Mouse (Mus musculus) forebrain, embryonic 15.5 days (tissue): ENCODE measurements around the gene Ahnak. TPM values are rescaled to one million over a fixed set of nuclear protein-coding genes. Genes with fewer than 3 reads are reported as not detected.
"Not testable (repeated sequence)": the region's sequence is repeated elsewhere in the genome, so short reads cannot be mapped to it uniquely, and the experiment has no call there.

ENCODE experiments used
- ATAC-seq: fragments of 200-750 bp; cut with Nextera tagmentation; replicated peaks from 2 replicates; pipeline ENCODE4 v1.8.0; 2017; ENCODE audit warnings: mild to moderate bottlenecking, moderate TSS enrichment, moderate library complexity
- H3K27ac ChIP-seq: fragments of 300-500 bp; sonication (generic); replicated peaks from 2 replicates; pipeline ENCODE4 v1.5.1; 2015; ENCODE audit warnings: mild to moderate bottlenecking, inconsistent platforms
- H3K27me3 ChIP-seq: fragments of 300-500 bp; sonication (generic); 2 replicates; pipeline ENCODE4 v1.6.1; 2015; ENCODE audit warnings: inconsistent platforms
- H3K36me3 ChIP-seq: fragments of 300-500 bp; sonication (generic); 2 replicates; pipeline ENCODE4 v1.6.1; 2015; ENCODE audit warnings: mild to moderate bottlenecking, inconsistent platforms
- H3K4me1 ChIP-seq: fragments of 300-500 bp; sonication (generic); 2 replicates; pipeline ENCODE4 v1.6.1; 2015; ENCODE audit warnings: inconsistent platforms
- H3K4me2 ChIP-seq: fragments of 300-500 bp; sonication (generic); replicated peaks from 2 replicates; pipeline ENCODE4 v1.6.1; 2015; ENCODE audit warnings: mild to moderate bottlenecking, inconsistent platforms
- H3K4me3 ChIP-seq: fragments of 300-500 bp; sonication (generic); 2 replicates; pipeline ENCODE4 v1.5.1; 2015; ENCODE audit warnings: mild to moderate bottlenecking, inconsistent platforms
- H3K9ac ChIP-seq: fragments of 300-500 bp; sonication (generic); replicated peaks from 2 replicates; pipeline ENCODE4 v1.6.1; 2015; ENCODE audit warnings: mild to moderate bottlenecking, inconsistent platforms
- H3K9me3 ChIP-seq: fragments of 300-500 bp; sonication (generic); 2 replicates; pipeline ENCODE4 v1.6.1; 2016; ENCODE audit warnings: inconsistent platforms
- WGBS: fragments of 180-500 bp; shearing (Covaris S2); methylation state at CpG from one replicate; pipeline ENCODE4 v1.1.7; 2015; ENCODE audit warnings: mixed read lengths; 5-methylcytosine and 5-hydroxymethylcytosine counted together
- polyA plus RNA-seq: library from polyadenylated mRNA; unstranded; fragments of >200 nt; fragmentation: Nextera tagmentation; extraction: Ambion mirVana; gene quantifications from 2 replicates; pipeline ENCODE4 v1.2.1, GENCODE M21; 2015

Ahnak gene
- polyA plus RNA-seq, 1 experiment from 2014 or later: 3.7 TPM

GRCm38 (mm10) chr19:9117275-9117674, 128.2 kb downstream of the Ahnak start:
- H3K4me3 ChIP-seq: no peak overlapping the region
- H3K9me3 ChIP-seq: no peaks in the 10 kb centered on the region
- no peak overlapping the region for H3K9ac ChIP-seq
- peaks cover 22% of the 10 kb centered on the region; the same call in 1 of the 2 replicates for H3K36me3 ChIP-seq
- no peak overlapping the region for H3K4me2 ChIP-seq
- H3K27me3 ChIP-seq: no peaks in the 10 kb centered on the region
- peak overlapping the region; percentile 9; the same call in 1 of the 2 replicates for H3K27ac ChIP-seq
- peaks cover 7% of the 10 kb centered on the region; the same call in 1 of the 2 replicates for H3K4me1 ChIP-seq
- peak; percentile 89 for ATAC-seq
- 26% methylated on average over 5 of the region's 5 CpGs for WGBS

GRCm38 (mm10) chr19:9119655-9120425, 130.8 kb downstream of the Ahnak start:
- Histone ChIP-seq H3K36me3 (peaks cover 8% of the 10 kb centered on the region; the same call in 1 of the 2 replicates), H3K4me1 (peaks cover 7% of the 10 kb centered on the region; the same call in 1 of the 2 replicates), H3K27me3 (no peaks in the 10 kb centered on the region), H3K27ac (no peak overlapping the region), H3K9me3 (no peaks in the 10 kb centered on the region), H3K9ac (no peak overlapping the region), H3K4me3 (no peak overlapping the region), H3K4me2 (no peak overlapping the region)
- ATAC-seq: no peak
- WGBS: 91% methylated on average over 3 of the region's 3 CpGs

GRCm38 (mm10) chr19:9122390-9122789, 133.3 kb downstream of the Ahnak start:
- Histone ChIP-seq H3K4me3 (no peak overlapping the region), H3K27ac (no peak overlapping the region), H3K4me2 (no peak overlapping the region), H3K4me1 (peaks cover 5% of the 10 kb centered on the region; the same call in 1 of the 2 replicates), H3K27me3 (no peaks in the 10 kb centered on the region), H3K9ac (no peak overlapping the region), H3K9me3 (no peaks in the 10 kb centered on the region), H3K36me3 (no peaks in the 10 kb centered on the region; the same call in 1 of the 2 replicates)
- ATAC-seq: no peak
- 97% methylated on average over 1 of the region's 1 CpGs for WGBS

GRCm38 (mm10) chr19:9123986-9124385, 134.9 kb downstream of the Ahnak start:
- not testable (repeated sequence) for ATAC-seq, H3K9me3 ChIP-seq, H3K9ac ChIP-seq, H3K27me3 ChIP-seq, H3K27ac ChIP-seq, H3K36me3 ChIP-seq, H3K4me3 ChIP-seq, H3K4me2 ChIP-seq, H3K4me1 ChIP-seq
- 93% methylated on average over 2 of the region's 2 CpGs for WGBS

Other genes starting within 250 kb of the Ahnak start
- gene 1700092M07Rik, start 248.6 kb upstream of the Ahnak start, polyA plus RNA-seq: 1.5 and 2.5 TPM in 2 replicates
- 130 and 133 TPM in 2 replicates for gene Stx5a, start 247.9 kb upstream of the Ahnak start, polyA plus RNA-seq
- gene Nxf1, start 232.2 kb upstream of the Ahnak start, polyA plus RNA-seq: 187 and 192 TPM in 2 replicates
- gene Tmem223, start 218.3 kb upstream of the Ahnak start, polyA plus RNA-seq: 249 and 250 TPM in 2 replicates
- 27.4 and 33.9 TPM in 2 replicates for gene Tmem179b, start 214.8 kb upstream of the Ahnak start, polyA plus RNA-seq
- 32.2 and 34.1 TPM in 2 replicates for gene Taf6l, start 202.9 kb upstream of the Ahnak start, polyA plus RNA-seq
- gene Polr2g, start 190.7 kb upstream of the Ahnak start, polyA plus RNA-seq: 162 and 169 TPM in 2 replicates
- gene Zbtb3, start 186.7 kb upstream of the Ahnak start, polyA plus RNA-seq: 8.3 and 9.6 TPM in 2 replicates
- 68.4 and 72.7 TPM in 2 replicates for gene Ttc9c, start 170.0 kb upstream of the Ahnak start, polyA plus RNA-seq
- gene Hnrnpul2, start 169.3 kb upstream of the Ahnak start, polyA plus RNA-seq: 5.9 and 6.1 TPM in 2 replicates
- gene AC129217.1, start 159.5 kb upstream of the Ahnak start, polyA plus RNA-seq: not detected in 2 replicates
- 80.7 and 85.2 TPM in 2 replicates for gene Bscl2, start 151.8 kb upstream of the Ahnak start, polyA plus RNA-seq
- gene Gng3, start 150.1 kb upstream of the Ahnak start, polyA plus RNA-seq: 272 and 281 TPM in 2 replicates
- 0.53 and 0.60 TPM in 2 replicates for gene Lrrn4cl, start 138.5 kb upstream of the Ahnak start, polyA plus RNA-seq
- gene Ubxn1, start 117.8 kb upstream of the Ahnak start, polyA plus RNA-seq: 178 and 181 TPM in 2 replicates
- gene Uqcc3, start 108.4 kb upstream of the Ahnak start, polyA plus RNA-seq: 55.4 and 61.8 TPM in 2 replicates
- gene Lbhd1, start 105.6 kb upstream of the Ahnak start, polyA plus RNA-seq: 59.1 and 74.7 TPM in 2 replicates
- gene Gm49403, start 105.4 kb upstream of the Ahnak start, polyA plus RNA-seq: not detected in 2 replicates
- 53.9 and 55.0 TPM in 2 replicates for gene 1810009A15Rik, start 100.4 kb upstream of the Ahnak start, polyA plus RNA-seq
- gene Gm49416, start 100.4 kb upstream of the Ahnak start, polyA plus RNA-seq: 0.25 TPM in 1 of 2 replicates, not detected in the other
- 42.0 and 43.7 TPM in 2 replicates for gene Ints5, start 96.3 kb upstream of the Ahnak start, polyA plus RNA-seq
- 88.1 and 89.6 TPM in 2 replicates for gene Ganab, start 91.2 kb upstream of the Ahnak start, polyA plus RNA-seq
- gene B3gat3, start 68.9 kb upstream of the Ahnak start, polyA plus RNA-seq: 78.9 and 81.0 TPM in 2 replicates
- gene Rom1, start 59.9 kb upstream of the Ahnak start, polyA plus RNA-seq: 0.87 and 1.5 TPM in 2 replicates
- 10.4 and 11.7 TPM in 2 replicates for gene Eml3, start 59.7 kb upstream of the Ahnak start, polyA plus RNA-seq
- 171 and 175 TPM in 2 replicates for gene Mta2, start 47.4 kb upstream of the Ahnak start, polyA plus RNA-seq
- gene Tut1, start 35.4 kb upstream of the Ahnak start, polyA plus RNA-seq: 34.1 and 34.7 TPM in 2 replicates
- 336 and 348 TPM in 2 replicates for gene Eef1g, start 22.2 kb upstream of the Ahnak start, polyA plus RNA-seq
- gene Scgb1a1, start 98.7 kb downstream of the Ahnak start, polyA plus RNA-seq: not detected in 2 replicates
- 32.0 and 33.5 TPM in 2 replicates for gene Asrgl1, start 146.4 kb downstream of the Ahnak start, polyA plus RNA-seq